Mouse (Mus musculus): ENCODE measurements around the gene Nmt2. TPM values are rescaled to one million over a fixed set of nuclear protein-coding genes. Genes with fewer than 3 reads are reported as not detected.

The Nmt2 gene
- polyA plus RNA-seq, 1 experiment = 7.4 TPM

DNA sequence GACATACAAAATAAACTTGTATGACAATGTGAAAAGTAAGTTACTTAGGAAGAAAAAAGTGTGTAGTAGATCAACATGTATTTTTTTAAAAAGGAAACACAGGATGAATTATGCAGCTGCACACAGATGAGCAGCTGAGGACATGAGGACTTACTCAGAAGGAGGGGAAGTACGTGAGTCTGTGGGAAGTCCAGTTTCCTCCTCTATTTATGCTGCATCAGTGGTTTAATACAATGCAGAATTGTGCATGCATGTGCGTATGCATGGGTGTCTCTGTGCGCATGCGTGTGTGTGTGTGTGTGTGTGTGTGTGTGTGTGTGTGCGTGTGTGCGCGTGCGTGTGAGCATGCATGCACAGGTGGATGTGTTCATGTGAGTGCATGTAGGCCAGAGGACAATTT, 71.8 kb downstream of the Nmt2 start:
- no peak overlapping the region for H3K4me3 ChIP-seq (ENCODE audit: control insufficient read depth, insufficient read depth, low read length)
- 79% methylated on average over 8 of the region's 8 CpGs for WGBS
- TF ChIP-seq POLR2A (IDR thresholded peaks at IDR 0.05; ENCODE audit: control insufficient read depth, extremely low read depth, insufficient read depth, low read length, poor library complexity) (no peak), CTCF (IDR thresholded peaks at IDR 0.05; ENCODE audit: borderline replicate concordance, control insufficient read depth, extremely low read depth, insufficient read depth, low read length, poor library complexity) (no peak)
- H3K27ac ChIP-seq (ENCODE audit: control insufficient read depth, insufficient read depth, low read length) = no peak overlapping the region
- no peak for DNase-seq
- H3K4me1 ChIP-seq (replicated peaks; ENCODE audit: control insufficient read depth, insufficient read depth, low read length) = no peaks in the 10 kb centered on the region
- H3K36me3 ChIP-seq (ENCODE audit: control insufficient read depth, insufficient read depth, low read length) = no peaks in the 10 kb centered on the region
- H3K27me3 ChIP-seq (ENCODE audit: control insufficient read depth, insufficient read depth, low read length) = no peaks in the 10 kb centered on the region

DNA sequence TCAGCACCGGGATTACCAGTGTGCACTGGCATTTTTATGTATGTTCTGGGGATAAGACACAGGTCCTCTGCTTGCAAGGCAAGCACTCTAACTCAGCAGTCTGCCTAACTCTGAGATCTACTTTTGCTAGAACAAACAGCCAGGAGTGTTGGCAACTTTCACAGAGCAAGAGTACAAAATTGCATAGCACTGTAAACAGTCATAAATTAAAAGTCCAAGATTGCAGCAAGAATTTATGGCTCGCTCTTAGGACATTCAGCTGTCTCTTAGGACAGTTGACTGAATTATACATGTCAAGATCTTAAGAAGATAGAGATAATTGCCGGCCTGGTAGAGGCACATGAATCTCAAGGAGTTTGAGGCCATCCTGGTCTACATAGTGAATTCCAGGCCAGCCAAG, 72.3 kb downstream of the Nmt2 start:
- no peak overlapping the region for H3K27ac ChIP-seq (ENCODE audit: control insufficient read depth, insufficient read depth, low read length)
- no peak for DNase-seq
- no peaks in the 10 kb centered on the region for H3K36me3 ChIP-seq (ENCODE audit: control insufficient read depth, insufficient read depth, low read length)
- WGBS = 93% methylated on average over 3 of the region's 3 CpGs
- TF ChIP-seq POLR2A (IDR thresholded peaks at IDR 0.05; ENCODE audit: control insufficient read depth, extremely low read depth, insufficient read depth, low read length, poor library complexity) (no peak), CTCF (IDR thresholded peaks at IDR 0.05; ENCODE audit: borderline replicate concordance, control insufficient read depth, extremely low read depth, insufficient read depth, low read length, poor library complexity) (no peak)
- no peaks in the 10 kb centered on the region for H3K27me3 ChIP-seq (ENCODE audit: control insufficient read depth, insufficient read depth, low read length)
- no peaks in the 10 kb centered on the region for H3K4me1 ChIP-seq (replicated peaks; ENCODE audit: control insufficient read depth, insufficient read depth, low read length)
- no peak overlapping the region for H3K4me3 ChIP-seq (ENCODE audit: control insufficient read depth, insufficient read depth, low read length)

DNA sequence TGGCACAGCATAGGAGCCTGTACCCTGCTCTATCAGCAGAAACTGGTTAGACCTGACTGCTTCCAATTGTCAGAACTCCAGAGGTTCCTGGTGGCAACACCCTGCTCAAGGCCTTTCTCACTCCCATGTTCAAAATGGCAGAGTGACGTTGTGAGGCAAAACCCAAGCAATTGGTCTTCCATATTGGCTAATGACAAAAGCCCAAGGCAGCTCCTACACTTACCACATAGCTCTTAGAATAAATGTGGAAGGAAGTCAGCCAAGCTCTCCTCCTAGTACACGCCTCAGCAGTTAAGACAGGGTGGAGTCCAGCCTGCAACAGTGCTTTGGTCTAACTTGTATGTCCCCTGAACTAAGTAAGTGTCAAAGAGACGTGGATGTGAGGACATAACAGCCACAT, 73.9 kb downstream of the Nmt2 start:
- 83% methylated on average over 3 of the region's 3 CpGs for WGBS
- TF ChIP-seq POLR2A (IDR thresholded peaks at IDR 0.05; ENCODE audit: control insufficient read depth, extremely low read depth, insufficient read depth, low read length, poor library complexity) (no peak), CTCF (IDR thresholded peaks at IDR 0.05; ENCODE audit: borderline replicate concordance, control insufficient read depth, extremely low read depth, insufficient read depth, low read length, poor library complexity) (no peak)
- DNase-seq = no peak

DNA sequence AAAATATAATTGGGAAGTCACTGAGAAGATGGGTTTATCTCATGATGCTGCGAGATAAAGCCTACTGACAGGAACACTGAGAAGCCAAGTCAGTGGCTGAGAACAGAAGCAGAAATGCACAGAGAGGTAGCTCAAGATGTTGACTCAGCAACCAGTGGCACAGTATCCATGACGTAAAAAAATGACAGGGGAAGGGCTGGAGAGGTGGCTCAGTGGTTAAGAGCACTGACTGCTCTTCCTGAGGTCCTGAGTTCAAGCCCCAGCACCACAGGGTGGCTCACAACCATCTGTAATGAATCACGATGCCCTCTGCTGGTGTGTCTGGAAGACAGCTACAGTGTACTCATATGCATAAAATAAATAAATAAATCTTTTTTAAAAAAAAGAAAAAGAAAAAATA, 77.1 kb downstream of the Nmt2 start:
- no peaks in the 10 kb centered on the region for H3K27me3 ChIP-seq (ENCODE audit: control insufficient read depth, insufficient read depth, low read length)
- no peak for DNase-seq
- H3K36me3 ChIP-seq (ENCODE audit: control insufficient read depth, insufficient read depth, low read length) = no peaks in the 10 kb centered on the region
- H3K4me1 ChIP-seq (replicated peaks; ENCODE audit: control insufficient read depth, insufficient read depth, low read length) = no peaks in the 10 kb centered on the region
- H3K27ac ChIP-seq (ENCODE audit: control insufficient read depth, insufficient read depth, low read length) = no peak overlapping the region
- TF ChIP-seq CTCF (IDR thresholded peaks at IDR 0.05; ENCODE audit: borderline replicate concordance, control insufficient read depth, extremely low read depth, insufficient read depth, low read length, poor library complexity) = no peak
- no peak for TF ChIP-seq POLR2A (IDR thresholded peaks at IDR 0.05; ENCODE audit: control insufficient read depth, extremely low read depth, insufficient read depth, low read length, poor library complexity)
- H3K4me3 ChIP-seq (ENCODE audit: control insufficient read depth, insufficient read depth, low read length) = no peak overlapping the region
- 88% methylated on average over 3 of the region's 3 CpGs for WGBS

More for the DNA sequence above, 73.9 kb downstream of the Nmt2 start:
- no peaks in the 10 kb centered on the region for H3K36me3 ChIP-seq (ENCODE audit: control insufficient read depth, insufficient read depth, low read length)
- H3K27me3 ChIP-seq (ENCODE audit: control insufficient read depth, insufficient read depth, low read length) = no peaks in the 10 kb centered on the region
- no peak overlapping the region for H3K4me3 ChIP-seq (ENCODE audit: control insufficient read depth, insufficient read depth, low read length)
- no peak overlapping the region for H3K27ac ChIP-seq (ENCODE audit: control insufficient read depth, insufficient read depth, low read length)
- H3K4me1 ChIP-seq (replicated peaks; ENCODE audit: control insufficient read depth, insufficient read depth, low read length) = no peaks in the 10 kb centered on the region

DNA sequence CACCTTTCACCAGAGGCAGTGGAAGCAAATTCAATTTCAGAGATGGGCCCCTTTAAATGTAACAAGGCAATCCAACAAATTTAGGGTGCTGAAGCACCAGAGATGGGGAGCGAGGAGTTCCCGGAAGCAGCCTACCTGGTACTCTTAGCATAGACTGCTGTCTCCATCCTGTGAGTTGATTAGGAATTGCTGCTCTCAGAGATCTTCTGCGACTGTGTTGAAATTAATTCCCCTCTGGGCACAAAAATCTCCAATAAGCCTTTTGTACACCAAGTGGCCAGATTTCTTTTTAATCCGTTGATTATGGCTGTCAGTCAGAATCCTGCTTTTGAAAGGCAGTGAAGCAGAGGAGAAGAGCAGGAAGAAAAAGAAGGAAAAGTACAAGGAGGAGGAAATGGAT, 81.1 kb downstream of the Nmt2 start:
- Histone ChIP-seq H3K27ac (ENCODE audit: control insufficient read depth, insufficient read depth, low read length) (no peak overlapping the region), H3K4me1 (replicated peaks; ENCODE audit: control insufficient read depth, insufficient read depth, low read length) (no peaks in the 10 kb centered on the region), H3K4me3 (ENCODE audit: control insufficient read depth, insufficient read depth, low read length) (no peak overlapping the region), H3K36me3 (ENCODE audit: control insufficient read depth, insufficient read depth, low read length) (no peaks in the 10 kb centered on the region), H3K27me3 (ENCODE audit: control insufficient read depth, insufficient read depth, low read length) (no peaks in the 10 kb centered on the region)
- DNase-seq = no peak
- TF ChIP-seq POLR2A (IDR thresholded peaks at IDR 0.05; ENCODE audit: control insufficient read depth, extremely low read depth, insufficient read depth, low read length, poor library complexity) (no peak), CTCF (IDR thresholded peaks at IDR 0.05; ENCODE audit: borderline replicate concordance, control insufficient read depth, extremely low read depth, insufficient read depth, low read length, poor library complexity) (no peak)
- 82% methylated on average over 4 of the region's 4 CpGs for WGBS

Other genes with a start within 250 kb of the Nmt2 start
- gene Fam171a1, start 170.0 kb upstream of the Nmt2 start, polyA plus RNA-seq (2012; rRNA removed) = 2.3 and 2.7 TPM in 2 replicates
- 3.4 and 3.5 TPM in 2 replicates for gene Rpp38, start 48.4 kb downstream of the Nmt2 start, polyA plus RNA-seq (2012; rRNA removed)
- not detected in 2 replicates for gene Acbd7, start 52.0 kb downstream of the Nmt2 start, polyA plus RNA-seq (2012; rRNA removed)
- gene Olah, start 113.0 kb downstream of the Nmt2 start, polyA plus RNA-seq (2012; rRNA removed) = not detected in 2 replicates
- 0.40 TPM in 1 of 2 replicates, not detected in the other for gene Meig1, start 138.4 kb downstream of the Nmt2 start, polyA plus RNA-seq (2012; rRNA removed)
- gene Dclre1c, start 139.9 kb downstream of the Nmt2 start, polyA plus RNA-seq (2012; rRNA removed) = 28.1 and 30.3 TPM in 2 replicates
- 2.2 and 3.1 TPM in 2 replicates for gene Suv39h2, start 190.8 kb downstream of the Nmt2 start, polyA plus RNA-seq (2012; rRNA removed)
- gene Gm45902, start 228.6 kb downstream of the Nmt2 start, polyA plus RNA-seq (2012; rRNA removed) = 6.0 and 6.1 TPM in 2 replicates
- 68.0 and 69.0 TPM in 2 replicates for gene Hspa14, start 228.6 kb downstream of the Nmt2 start, polyA plus RNA-seq (2012; rRNA removed)
- gene Cdnf, start 228.8 kb downstream of the Nmt2 start, polyA plus RNA-seq (2012; rRNA removed) = 0.17 and 0.43 TPM in 2 replicates